Mouse (Mus musculus): ENCODE results near the gene Rfxap.

- no peak for TF ChIP-seq CTCF (IDR thresholded peaks at IDR 0.05; ENCODE audit: low read depth)
- no peak for TF ChIP-seq EP300 (IDR thresholded peaks at IDR 0.05; ENCODE audit: low read depth)
Measured at GRCm38 (mm10) chr3:54768592-54768991, 39.0 kb downstream of the Rfxap start.
